Mouse (Mus musculus): ENCODE measurements around the gene H2al2b. TPM values are rescaled to one million over a fixed set of nuclear protein-coding genes. Genes with fewer than 3 reads are reported as not detected.
"Not testable (repeated sequence)": the region's sequence is repeated elsewhere in the genome, so short reads cannot be mapped to it uniquely, and the experiment has no call there.

The H2al2b gene
- polyA plus RNA-seq (2014; fragmentation: Nextera tagmentation; extraction: Ambion mirVana): not detected in 2 replicates

DNA sequence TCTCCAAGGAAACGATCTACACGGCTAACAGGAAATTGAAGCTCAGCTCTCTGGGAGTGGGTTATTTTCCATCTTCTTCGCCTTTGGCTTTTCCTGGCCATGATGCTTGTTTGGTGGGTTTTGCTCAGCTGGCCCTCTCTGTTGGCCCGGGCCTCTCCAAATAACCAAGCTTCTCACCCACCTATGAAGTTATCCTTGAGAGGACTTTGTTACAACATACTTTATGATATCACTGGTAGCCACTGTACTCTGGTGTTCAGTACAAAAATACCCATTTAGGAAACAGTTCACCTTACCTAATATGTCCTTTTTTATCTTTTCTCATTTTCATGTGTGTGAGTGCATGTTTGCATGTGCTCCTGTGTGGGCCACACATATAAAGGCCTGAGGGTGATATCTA lies at the start of gene H2al2b:
Gene H2al2b, minus strand, starts transcription at position 101 of the 400 bp plus-strand sequence.
- not testable (repeated sequence) for H3K4me1 ChIP-seq (ENCODE audit: control insufficient read depth, insufficient read depth, low read length); H3K4me2 ChIP-seq (ENCODE audit: low read depth); H3K27me3 ChIP-seq (ENCODE audit: control insufficient read depth, insufficient read depth, low read length); H3K4me3 ChIP-seq (ENCODE audit: low read depth, low read length); H3K9ac ChIP-seq (ENCODE audit: low read length); ATAC-seq (ENCODE audit: insufficient read depth, low FRiP score, low TSS enrichment); DNase-seq (ENCODE audit: low spot score); H3K36me3 ChIP-seq (ENCODE audit: control insufficient read depth, insufficient read depth, low read length); H3K9me3 ChIP-seq (ENCODE audit: control insufficient read depth, low read length); H3K27ac ChIP-seq (ENCODE audit: low read depth, low read length)
- WGBS: no CpG with 5 or more reads among the region's 4 CpGs

Other genes with a start within 250 kb of the H2al2b start
- gene H2al2c, start 121.6 kb downstream of the H2al2b start, polyA plus RNA-seq (2014; fragmentation: Nextera tagmentation; extraction: Ambion mirVana): not detected in 2 replicates
- gene Sry, start 57.0 kb downstream of the H2al2b start, polyA plus RNA-seq (2014; fragmentation: Nextera tagmentation; extraction: Ambion mirVana): not detected in 2 replicates
- not detected in 2 replicates for gene Gm4064, start 75.5 kb upstream of the H2al2b start, polyA plus RNA-seq (2014; fragmentation: Nextera tagmentation; extraction: Ambion mirVana)
- not detected in 2 replicates for gene Rbmy, start 110.0 kb upstream of the H2al2b start, polyA plus RNA-seq (2014; fragmentation: Nextera tagmentation; extraction: Ambion mirVana)
- gene Gm10256, start 110.0 kb upstream of the H2al2b start, polyA plus RNA-seq (2014; fragmentation: Nextera tagmentation; extraction: Ambion mirVana): not detected in 2 replicates
- not detected in 2 replicates for gene Gm10352, start 180.3 kb upstream of the H2al2b start, polyA plus RNA-seq (2014; fragmentation: Nextera tagmentation; extraction: Ambion mirVana)
- gene Gm29289, start 211.9 kb upstream of the H2al2b start, polyA plus RNA-seq (2014; fragmentation: Nextera tagmentation; extraction: Ambion mirVana): not detected in 2 replicates

Data from neural tube, embryonic 11.5 days (tissue).